Mouse (Mus musculus) left cerebral cortex, postnatal 4 days (tissue): ENCODE results near the gene Psg21. TPM values are rescaled to one million over a fixed set of nuclear protein-coding genes. Genes with fewer than 3 reads are reported as not detected.
"Not testable (repeated sequence)": the region's sequence is repeated elsewhere in the genome, so short reads cannot be mapped to it uniquely, and the experiment has no call there.

Experiments used
- DNase-seq: peaks from one replicate; pipeline ENCODE4 v3.0.0-alpha.2; 2022
- intact Hi-C: fragments of 180-260 bp; cut with DNase I; formaldehyde crosslinking; loops from one replicate; pipeline ENCODE4 v1.15.1; 2025
- total RNA-seq, 2 experiments: library from RNA; stranded (reverse); gene quantifications; 2 replicates each; pipeline ENCODE4 v1.2.3; 2021

Psg21 gene
- total RNA-seq, result not detected

- intact Hi-C loops, DNase-seq: not testable (repeated sequence)
Observed at GRCm38 (mm10) chr7:18656625-18657024, at the start of gene Psg21. Psg21 (minus strand) TSS chr7:18656725.

- no peak for DNase-seq
- intact Hi-C loops, result no loop called here
Observed at GRCm38 (mm10) chr7:18686085-18686484, 29.6 kb upstream of the Psg21 start, which contains the start of gene Psg20. Psg20 (minus strand) TSS chr7:18686185.

DNA sequence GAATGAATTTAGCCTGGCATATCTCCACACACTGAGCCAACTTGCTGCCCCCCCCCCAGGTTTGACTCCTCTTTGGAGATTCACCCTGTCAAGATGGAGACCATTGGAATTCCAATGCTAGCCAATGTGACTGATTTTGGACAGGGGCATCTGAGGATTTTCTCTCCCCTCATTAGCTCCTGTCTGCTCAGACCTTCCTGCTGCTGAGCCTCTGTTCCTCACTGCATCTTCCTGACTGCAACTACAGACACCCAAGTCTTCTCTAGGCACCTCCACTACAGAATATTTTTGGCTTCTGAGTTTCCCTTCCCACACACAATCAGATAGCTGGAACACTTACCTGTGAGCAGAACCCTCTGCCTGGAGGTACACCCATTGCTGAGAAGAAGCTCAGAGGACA is 29.1 kb upstream of the Psg21 start:
- no peak for DNase-seq
- intact Hi-C loops, result no loop called here

DNA sequence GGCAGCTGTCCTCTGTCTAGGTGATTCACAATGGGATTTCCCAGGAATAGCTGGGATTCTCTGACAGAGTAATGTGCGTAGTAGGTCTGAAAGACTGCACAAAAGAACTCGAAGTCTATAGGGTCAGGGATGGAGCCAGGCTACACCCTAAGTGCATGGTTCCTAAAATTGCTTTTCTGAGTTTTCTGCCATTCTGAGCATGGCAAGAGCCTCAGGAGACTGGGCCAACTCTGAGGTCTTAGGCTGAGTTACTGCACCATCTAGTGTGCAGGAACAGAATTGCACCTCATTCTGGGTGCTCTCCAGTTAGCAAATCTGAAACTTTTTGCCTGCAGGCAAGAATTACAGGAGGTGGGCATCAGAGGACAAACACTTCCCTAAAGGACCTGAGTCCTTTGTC is 23.2 kb upstream of the Psg21 start:
- intact Hi-C loops, result no loop called here
- peak; percentile 20 for DNase-seq

DNA sequence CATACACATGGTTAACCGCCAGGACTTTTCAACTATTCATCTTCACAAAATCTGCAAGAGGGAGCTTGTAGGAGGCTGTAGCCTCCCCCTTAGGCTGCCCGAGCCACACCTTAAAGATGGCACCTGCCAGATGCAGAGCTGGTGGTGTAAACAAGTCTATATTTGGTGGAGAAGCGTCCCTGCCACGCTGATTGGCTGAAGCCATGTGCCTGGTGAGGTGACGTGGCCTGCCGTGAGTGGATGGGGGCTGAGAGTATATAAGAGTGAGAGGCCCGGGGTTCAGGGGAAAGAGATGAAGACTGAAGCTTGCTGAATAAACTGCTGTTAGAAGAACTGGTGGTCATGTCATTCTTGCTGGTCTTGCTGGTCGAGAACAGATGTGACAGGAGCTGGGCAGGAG is 29.6 kb downstream of the Psg21 start:
- DNase-seq, intact Hi-C loops: not testable (repeated sequence)

DNA sequence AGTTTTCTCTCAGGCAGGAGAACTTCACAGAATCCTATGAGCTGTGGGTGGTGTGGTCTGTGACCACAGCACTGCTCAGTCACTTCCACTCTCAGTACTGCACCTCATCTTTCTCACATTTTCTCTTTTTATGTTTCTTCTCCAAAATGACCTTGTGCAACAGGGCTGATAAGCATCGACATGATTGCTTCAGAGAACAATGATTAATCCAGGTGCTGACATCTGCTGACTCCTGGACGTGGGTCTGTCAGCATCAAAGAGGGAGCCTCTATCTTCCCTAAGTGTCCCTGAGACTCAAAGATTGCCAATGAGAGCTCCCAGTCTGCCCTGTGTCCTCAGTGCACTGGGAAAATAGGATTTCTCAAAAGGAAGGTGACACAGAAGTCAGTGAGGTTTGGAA is 40.1 kb downstream of the Psg21 start, which contains the start of gene Psg23:
TSS of gene Psg23 (minus strand) at position 101 of the 400 bp plus-strand sequence.
- DNase-seq, intact Hi-C loops: not testable (repeated sequence)

Other genes starting within 250 kb of the Psg21 start
- not detected for gene Psg28, start 224.7 kb downstream of the Psg21 start, total RNA-seq
- gene Psg26, start 172.5 kb downstream of the Psg21 start, total RNA-seq, result not detected
- gene Psg25, start 124.5 kb downstream of the Psg21 start, total RNA-seq, result not detected
- gene Psg27, start 89.4 kb downstream of the Psg21 start, total RNA-seq, result not detected
- not detected for gene Psg23, start 40.2 kb downstream of the Psg21 start, total RNA-seq
- not detected for gene Psg20, start 29.5 kb upstream of the Psg21 start, total RNA-seq
- not detected for gene Psg22, start 61.4 kb upstream of the Psg21 start, total RNA-seq
- not detected for gene Psg19, start 141.8 kb upstream of the Psg21 start, total RNA-seq
- not detected for gene Psg17, start 164.9 kb upstream of the Psg21 start, total RNA-seq
- 1 to 10 TPM in 1 of 2 experiments, under 1 TPM in 1; 0.90 to 1.5 TPM for gene Mill2, start 183.2 kb upstream of the Psg21 start, total RNA-seq
- gene Pglyrp1, start 214.6 kb upstream of the Psg21 start, total RNA-seq, result 10 to 100 TPM; 16.1 to 16.8 TPM